In the genomic region with DNA sequence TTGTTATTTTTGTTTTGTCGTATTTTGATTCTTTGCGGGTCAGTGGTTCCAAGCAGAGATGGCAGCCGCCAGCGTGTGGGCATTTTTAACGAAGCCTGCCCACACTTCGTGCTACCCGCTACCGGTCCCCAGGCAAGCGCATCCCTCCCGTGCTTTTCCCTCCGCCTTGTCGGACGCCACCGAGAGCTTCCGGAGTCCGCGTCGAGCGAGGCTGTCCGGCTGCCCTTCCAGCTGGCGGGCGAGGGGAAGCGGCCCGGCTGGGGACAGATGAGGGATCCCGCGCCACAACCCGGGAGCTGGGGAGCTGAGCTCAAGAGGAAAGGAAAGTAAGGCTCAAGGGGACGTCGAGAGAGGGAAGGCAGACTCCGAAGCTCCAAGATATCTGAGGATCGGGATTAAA, we compare ENCODE assay signal across 8 mouse cellular contexts. TPM values are rescaled to one million over a fixed set of nuclear protein-coding genes. Genes with fewer than 3 reads are reported as not detected.
DNase-seq lines count a peak whose midpoint lies in the region; ATAC-seq lines count a peak whose summit lies in the region.

No protein-coding gene starts in this region.

- peak overlapping the region; percentile 3; the same call in 1 of the 2 replicates for H3K4me2 ChIP-seq in liver, embryonic 15.5 days

- H3K36me3 ChIP-seq in hindbrain, embryonic 10.5 days: no peaks in the 10 kb centered on the region
- H3K36me3 ChIP-seq in liver, embryonic 15.5 days (replicated peaks): no peaks in the 10 kb centered on the region

- ATAC-seq in liver, embryonic 15.5 days (ENCODE audit: insufficient read depth): no peak

- H3K4me3 ChIP-seq in hindbrain, embryonic 10.5 days: peak overlapping the region; percentile 46
- H3K4me3 ChIP-seq in liver, embryonic 15.5 days (replicated peaks): no peak overlapping the region

- no peaks in the 10 kb centered on the region for H3K9me3 ChIP-seq in hindbrain, embryonic 10.5 days
- H3K9me3 ChIP-seq in liver, embryonic 15.5 days (replicated peaks): no peaks in the 10 kb centered on the region

- peak; percentile 14 to 46 for DNase-seq in adrenal gland, adult (ENCODE audit: inconsistent age in 2 of 2, low spot score in 1 of 2)
- DNase-seq in adrenal gland, postnatal 4 days (ENCODE audit: low spot score in 2 of 2): no peak
- peak; percentile 76 for DNase-seq in ES-CJ7 (ENCODE audit: low read depth, low spot score)
- DNase-seq in hindbrain, embryonic 10.5 days (ENCODE audit: low spot score): peak; percentile 71
- DNase-seq in right cerebral cortex, postnatal 25 days: no peak
- DNase-seq in left cerebral cortex, postnatal 4 days: no peak
- no peak for DNase-seq in spleen, postnatal 14 days (ENCODE audit: low spot score in 2 of 2)

- intact Hi-C loops in left cerebral cortex, postnatal 4 days (cut with DNase I): loop anchor here (5.0 to 10.0 kb wide), 4 partner anchors 763 to 1303 kb away; no protein-coding TSS in a partner anchor

- peaks cover 98% of the 10 kb centered on the region for H3K27me3 ChIP-seq in hindbrain, embryonic 10.5 days (ENCODE audit: insufficient read depth, poor library complexity, severe bottlenecking)
- H3K27me3 ChIP-seq in liver, embryonic 15.5 days: peaks cover 77% of the 10 kb centered on the region

- WGBS in hindbrain, embryonic 10.5 days: under 1% methylated on average over 31 of the region's 31 CpGs
- WGBS in liver, embryonic 15.5 days (ENCODE audit: insufficient replicate concordance): under 1% methylated on average over 31 of the region's 31 CpGs

- H3K9ac ChIP-seq in liver, embryonic 15.5 days: no peak overlapping the region

- H3K27ac ChIP-seq in hindbrain, embryonic 10.5 days: peak overlapping the region; percentile 82
- no peak overlapping the region for H3K27ac ChIP-seq in liver, embryonic 15.5 days (replicated peaks)

- peaks cover 14% of the 10 kb centered on the region; the same call in 1 of the 2 replicates for H3K4me1 ChIP-seq in hindbrain, embryonic 10.5 days (replicated peaks)
- H3K4me1 ChIP-seq in liver, embryonic 15.5 days (replicated peaks): no peaks in the 10 kb centered on the region

RNA-seq across cellular contexts. Expression of gene Tfap2b, which starts 1.1 kb away (rescaled TPM):
- total RNA-seq in adrenal gland, postnatal 4 days (2021): 10 to 100 TPM; 20.3 to 29.9 TPM
- polyA plus RNA-seq in hindbrain, embryonic 10.5 days (2016; fragmentation: Nextera tagmentation; extraction: Ambion mirVana): 38.6 and 81.5 TPM in 2 replicates
- 0.05 and 0.08 TPM in 2 replicates for polyA plus RNA-seq in liver, embryonic 15.5 days (2015; fragmentation: Nextera tagmentation; extraction: Ambion mirVana)
- 1 to 10 TPM; 1.1 to 1.5 TPM for total RNA-seq in left cerebral cortex, postnatal 4 days (2021)

Comparison
In these comparisons a context has a peak if more than half of its experiments do, and no peak if none do; other contexts are left out.
1. DNase-seq: peak in adrenal gland, adult (2 of 2), ES-CJ7 (single experiment) and hindbrain, embryonic 10.5 days (single experiment); none in adrenal gland, postnatal 4 days (0 of 2), right cerebral cortex, postnatal 25 days (single experiment), left cerebral cortex, postnatal 4 days (single experiment) and spleen, postnatal 14 days (0 of 2).
2. RNA of gene Tfap2b, which starts 1.1 kb away (total RNA-seq): 20.3 to 29.9 TPM in adrenal gland, postnatal 4 days; 1.1 to 1.5 TPM in left cerebral cortex, postnatal 4 days; every median in the first group is over 4 times any median in the second.